Mouse (Mus musculus): ENCODE data around the gene Zfp184.

- TF ChIP-seq POLR2A (IDR thresholded peaks at IDR 0.05; ENCODE audit: borderline replicate concordance, low read depth, low read length) (no peak), CTCF (IDR thresholded peaks at IDR 0.05; ENCODE audit: low read depth, low read length) (peak; percentile 90)
These were observed 29.4 kb downstream of the Zfp184 start for GRCm38 (mm10) chr13:21974221-21974725.

All from bone marrow macrophage, adult 2 months (primary cell).